Mouse (Mus musculus) embryo, embryonic 11.5 days (tissue): ENCODE data around the gene Zfp385a.
A peak's percentile ranks its signal among the peaks of the same experiment; 100 is the strongest.

Source experiments
- DNase-seq: peaks from one replicate; pipeline ENCODE4 v3.0.0-alpha.2; 2012; ENCODE audit warnings: low read depth, low spot score

Gene Zfp385a

DNA sequence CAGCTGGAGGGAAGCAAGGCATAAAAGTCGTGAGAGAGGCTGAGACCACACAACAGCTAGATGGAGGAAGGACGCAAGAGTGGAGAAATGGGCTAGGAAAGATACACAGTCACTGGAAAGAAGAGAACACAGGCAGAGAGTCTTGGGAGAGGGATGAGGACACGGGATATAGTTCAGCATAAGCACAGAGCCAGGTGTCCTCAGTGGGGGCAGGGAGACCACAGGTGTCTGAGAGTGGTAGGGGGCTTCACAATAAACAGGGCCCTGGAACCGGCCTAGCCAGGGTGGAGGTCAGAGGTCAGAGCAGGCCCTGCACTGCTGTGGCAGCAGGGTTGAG lies 1.1 kb downstream of the Zfp385a start:
- no peak for DNase-seq

DNA sequence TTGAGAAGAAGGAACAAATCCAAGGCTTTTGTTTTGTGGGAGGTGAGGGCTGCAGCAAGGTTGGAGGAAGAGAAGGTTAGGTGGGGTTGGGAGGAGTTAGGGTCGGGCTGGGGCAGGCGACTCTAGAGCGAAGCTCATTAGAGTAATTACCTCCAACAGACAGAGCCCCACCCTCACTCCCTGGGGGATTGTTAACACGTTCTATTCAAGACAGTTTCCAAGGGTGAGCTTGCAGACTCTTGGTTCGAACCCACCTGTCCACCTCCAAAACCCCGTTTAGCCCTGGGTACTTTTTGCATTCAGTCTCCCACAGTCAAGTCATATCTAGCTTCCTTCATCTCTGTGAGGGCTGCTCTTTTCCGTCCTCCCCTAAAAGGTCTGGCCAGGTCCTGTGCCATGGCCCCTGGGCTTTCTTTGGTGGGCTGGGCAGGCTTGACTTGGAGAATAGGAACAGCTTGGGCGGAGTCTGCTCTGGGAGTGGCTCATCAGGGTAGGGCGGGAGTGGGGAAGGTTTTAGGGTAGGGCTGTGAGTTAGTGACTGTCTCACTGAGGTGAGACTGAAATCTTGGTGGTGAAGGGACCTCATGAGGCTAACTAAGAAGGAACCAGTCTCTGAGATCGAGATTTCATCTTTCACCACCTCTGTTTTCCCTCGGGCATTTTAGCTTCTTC lies 2.8 kb downstream of the Zfp385a start:
- no peak for DNase-seq

DNA sequence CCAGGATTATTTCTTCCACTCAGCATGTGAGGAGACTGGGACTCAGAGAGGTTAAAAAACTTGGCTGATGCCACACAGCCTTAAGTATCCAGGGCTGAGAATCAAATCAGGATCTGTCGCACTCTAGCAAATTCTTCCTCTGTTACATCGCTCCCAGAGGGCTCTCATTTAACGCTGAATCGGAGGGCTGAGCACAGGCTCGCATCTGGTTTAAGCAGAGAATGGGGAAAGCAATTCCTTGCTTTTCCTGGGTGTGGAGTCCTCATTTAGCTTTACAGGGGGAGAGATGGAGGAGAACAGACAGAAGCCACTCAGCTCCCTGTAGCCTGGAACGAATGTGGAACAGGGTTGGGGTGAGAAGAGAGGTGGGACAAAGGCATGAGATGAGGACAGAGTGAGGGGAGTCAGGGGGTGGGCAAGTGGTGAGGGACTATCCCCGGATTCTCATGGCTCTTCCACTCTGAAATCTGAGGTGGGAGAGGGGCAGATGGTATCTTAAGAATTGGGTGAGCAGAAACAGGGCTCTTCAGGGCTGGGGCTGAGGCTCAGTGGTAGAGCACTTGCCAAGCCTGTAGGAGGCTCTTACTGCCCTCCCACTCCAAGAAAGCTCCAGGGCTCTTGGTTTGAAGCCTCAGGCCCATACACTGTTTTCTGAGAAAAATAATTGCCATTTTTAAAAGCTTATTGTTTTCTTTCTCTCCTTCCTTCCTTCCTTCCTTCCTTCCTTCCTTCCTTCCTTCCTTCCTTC lies 4.2 kb downstream of the Zfp385a start:
- no peak for DNase-seq

DNA sequence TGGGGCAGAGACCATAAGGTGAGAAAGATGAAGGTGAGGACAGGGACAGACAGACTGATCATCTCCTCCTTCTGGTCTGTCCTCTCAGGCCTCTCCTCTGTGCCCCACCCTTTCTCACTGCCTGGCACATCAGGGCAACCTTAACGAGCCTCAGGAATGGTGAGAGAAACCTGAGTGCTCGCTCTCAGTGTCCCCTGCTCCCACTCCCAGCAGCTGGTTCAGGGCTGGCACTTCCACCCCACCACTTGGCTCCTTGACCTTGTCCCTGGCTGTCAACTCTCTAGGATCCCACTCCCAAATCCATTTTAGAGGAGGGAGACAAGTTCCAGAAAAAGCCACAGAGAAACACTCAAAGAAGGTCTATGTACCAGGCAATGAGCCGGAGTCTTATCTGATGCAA lies 4.9 kb downstream of the Zfp385a start:
- no peak for DNase-seq

DNA sequence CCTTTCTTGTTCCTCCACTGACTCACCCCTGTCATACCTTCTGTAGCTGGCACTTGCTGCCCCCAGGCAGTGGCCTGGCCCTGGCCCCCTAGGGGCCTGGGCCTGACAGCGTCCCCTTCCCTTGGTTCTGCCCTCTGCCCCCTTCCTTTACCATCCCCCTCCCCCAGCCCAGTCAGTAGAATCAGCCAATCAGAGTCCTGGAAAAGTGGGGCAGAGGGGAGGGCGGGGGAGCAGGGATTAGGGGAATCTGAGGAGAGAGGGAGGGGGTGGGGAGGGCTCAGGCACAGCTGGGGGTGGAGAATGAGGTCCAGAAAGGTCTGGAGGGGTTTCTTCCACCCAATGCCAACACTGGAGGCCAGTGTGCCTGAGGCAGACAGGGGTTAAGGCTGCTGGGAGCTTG lies 5.7 kb downstream of the Zfp385a start:
- DNase-seq: no peak

DNA sequence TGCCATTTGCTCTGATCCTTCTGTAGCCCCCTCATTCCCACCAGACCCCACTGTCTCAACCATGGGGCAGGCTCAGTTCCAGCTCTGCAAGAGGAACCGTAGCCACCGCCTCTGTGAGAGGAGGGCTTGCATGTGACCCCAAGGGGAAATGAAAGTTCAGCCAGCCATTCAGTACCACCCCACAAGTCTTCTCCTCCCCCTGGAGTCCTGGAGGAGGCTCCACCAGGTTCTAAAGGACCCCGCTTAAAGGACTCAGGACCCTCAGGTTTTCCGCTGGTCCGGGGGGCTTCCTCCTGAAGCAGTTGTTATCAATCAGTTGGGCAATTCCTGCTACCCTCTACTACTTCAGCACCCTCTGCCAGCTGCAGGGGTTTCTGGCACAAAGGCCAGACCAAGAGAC lies 6.2 kb downstream of the Zfp385a start:
- DNase-seq: no peak

DNA sequence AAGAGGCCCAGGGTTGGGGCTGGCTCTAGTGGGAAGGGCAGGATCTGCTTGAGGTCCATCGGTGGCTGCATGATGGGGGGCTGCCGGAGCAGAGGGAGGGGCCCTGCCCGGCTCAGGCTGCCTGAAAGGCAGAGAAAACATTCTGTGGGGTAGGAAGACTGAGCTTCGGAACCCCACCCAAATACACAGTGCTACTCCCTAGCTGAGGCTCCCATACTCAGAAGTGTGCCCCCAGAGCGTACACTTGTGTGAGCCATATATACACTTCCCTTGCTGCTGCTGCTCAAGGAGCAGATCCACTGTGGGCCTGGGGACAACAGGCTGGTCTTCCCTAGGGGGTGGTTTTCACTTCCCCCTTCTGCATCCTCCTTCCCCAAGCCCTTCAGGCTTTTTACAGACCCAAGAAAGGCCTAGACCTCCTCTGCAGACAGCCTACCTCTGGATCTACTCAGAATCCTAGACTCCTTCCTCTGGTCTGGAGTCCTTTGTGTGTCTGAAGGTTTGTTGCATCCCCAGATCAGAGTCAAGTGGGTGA lies 6.7 kb downstream of the Zfp385a start:
- no peak for DNase-seq

DNA sequence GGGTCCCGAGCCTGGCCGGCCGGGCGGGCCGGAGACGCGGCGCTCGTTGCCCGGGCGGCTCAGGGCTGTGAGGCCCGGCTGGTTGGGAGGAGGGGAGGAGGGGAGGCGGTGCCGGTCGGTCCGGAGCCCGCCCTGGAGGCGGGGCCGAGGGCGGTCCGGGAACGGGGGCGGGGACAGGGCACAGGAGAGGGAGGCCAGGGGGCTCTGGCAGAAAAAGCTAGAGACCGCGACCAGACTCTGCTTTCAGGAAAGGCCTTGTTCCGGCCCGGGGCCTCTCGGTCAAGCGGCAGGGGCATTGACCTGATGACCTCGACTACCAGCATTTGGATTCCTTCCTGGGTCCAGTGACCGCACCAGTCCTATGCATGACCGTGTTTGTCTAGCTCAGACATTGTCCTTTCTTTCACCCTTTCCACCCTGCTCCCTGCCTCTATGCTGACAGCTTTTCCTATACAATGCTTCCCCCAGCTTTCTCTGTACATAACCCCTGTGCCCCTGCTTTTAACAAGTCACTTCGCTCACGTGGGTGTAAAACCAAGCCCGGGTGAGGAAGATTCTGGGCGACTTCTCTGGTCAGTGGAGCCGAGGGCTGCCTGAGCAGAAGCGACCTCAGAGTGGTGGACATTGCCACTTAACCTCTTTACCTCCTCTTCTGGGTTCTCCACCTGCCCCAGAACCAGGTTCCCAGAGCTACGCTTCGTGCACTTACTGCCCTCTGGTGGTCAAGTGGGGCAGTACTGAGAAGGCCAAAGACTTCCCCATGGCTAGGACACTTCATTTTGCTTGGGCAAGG lies 16.2 kb downstream of the Zfp385a start:
- peak; percentile 81 for DNase-seq

DNA sequence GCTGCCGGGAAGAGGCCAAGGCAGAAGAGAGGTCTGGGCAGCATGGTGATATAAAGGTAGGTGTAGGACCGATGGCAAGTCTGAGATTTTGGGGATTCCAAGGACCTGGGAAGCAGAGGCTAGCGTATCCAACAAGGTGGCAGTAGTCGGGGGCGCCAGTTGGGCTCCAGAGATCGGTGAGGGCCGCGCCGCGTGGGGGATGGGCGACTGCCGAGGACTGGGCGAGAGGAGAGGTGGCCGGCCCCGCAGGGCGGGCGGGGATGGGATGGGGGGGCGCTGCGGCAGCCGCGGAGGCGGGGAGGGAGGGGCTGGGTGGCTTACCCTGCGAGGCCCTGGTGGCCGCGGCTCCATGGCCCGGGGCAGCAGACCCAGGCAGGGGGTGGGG lies 16.8 kb downstream of the Zfp385a start:
- no peak for DNase-seq

DNA sequence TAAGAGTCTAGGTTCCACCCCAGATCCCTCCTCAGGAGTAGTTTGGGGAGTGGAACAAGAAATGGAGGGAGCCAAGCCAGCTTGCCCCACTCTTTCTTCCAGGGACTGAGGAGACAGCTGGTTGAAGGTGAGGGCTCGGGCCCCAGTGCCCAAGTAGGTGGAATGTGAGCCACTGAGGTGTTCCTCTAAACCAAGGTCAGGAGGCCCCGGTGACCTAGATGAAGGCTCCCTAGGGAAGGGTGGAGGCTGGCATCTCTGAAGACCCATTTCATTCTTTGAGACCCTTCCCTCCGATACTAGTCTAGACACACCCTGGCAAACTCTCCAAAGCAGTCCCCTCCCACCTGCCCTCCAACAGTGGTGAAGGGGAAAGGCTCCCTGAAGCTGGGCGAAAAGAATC lies 17.5 kb downstream of the Zfp385a start:
- no peak for DNase-seq

DNA sequence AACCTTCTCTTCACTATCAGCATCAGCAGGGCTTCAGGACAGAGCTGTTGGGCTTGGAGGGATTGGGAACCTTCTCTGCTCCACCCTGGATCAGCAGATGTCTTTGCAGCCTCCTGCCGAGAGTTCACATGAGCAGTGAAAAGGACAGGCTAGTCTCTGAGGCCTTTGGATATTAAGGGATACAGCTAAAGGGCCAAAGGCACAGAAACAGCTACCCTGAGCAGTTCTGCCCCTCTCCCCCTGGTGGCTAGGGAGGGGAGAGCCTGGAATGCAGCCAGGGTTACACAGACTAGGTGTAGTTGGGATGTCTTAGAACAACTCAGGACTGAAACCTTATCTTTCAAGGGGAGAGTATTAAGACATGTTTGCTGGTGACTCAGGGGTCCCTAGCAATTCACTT lies 18.8 kb downstream of the Zfp385a start:
- DNase-seq: no peak

DNA sequence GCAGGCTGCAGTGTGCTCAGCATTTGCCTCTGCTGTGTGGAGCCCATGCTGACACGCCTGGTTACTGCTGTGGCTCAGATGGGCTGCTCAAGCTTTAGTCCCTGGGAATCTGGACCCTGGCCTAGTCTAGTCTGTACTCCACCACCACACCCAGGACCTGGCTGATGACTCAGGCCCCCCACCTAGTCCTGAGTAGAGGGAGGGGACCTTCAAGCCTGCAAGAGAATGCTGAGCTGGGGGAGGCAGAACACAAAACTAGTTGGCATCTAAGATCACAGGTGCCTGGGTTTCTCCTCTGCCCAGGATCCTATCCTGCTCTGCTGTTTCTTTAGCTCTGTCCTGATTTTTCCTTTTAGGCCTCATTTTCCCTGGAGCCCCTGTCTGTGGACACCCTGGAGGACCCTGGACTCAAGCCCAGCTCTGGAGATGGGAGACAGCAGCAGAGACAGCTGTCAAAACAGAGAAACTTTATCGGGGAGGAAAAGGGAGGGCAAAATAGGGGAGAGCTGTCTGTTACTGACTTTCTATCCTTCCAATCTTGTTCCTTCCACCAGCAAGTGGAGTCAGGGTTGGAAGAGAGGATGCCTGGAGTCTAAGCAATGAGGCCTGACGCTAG lies 21.6 kb downstream of the Zfp385a start:
- DNase-seq: no peak

DNA sequence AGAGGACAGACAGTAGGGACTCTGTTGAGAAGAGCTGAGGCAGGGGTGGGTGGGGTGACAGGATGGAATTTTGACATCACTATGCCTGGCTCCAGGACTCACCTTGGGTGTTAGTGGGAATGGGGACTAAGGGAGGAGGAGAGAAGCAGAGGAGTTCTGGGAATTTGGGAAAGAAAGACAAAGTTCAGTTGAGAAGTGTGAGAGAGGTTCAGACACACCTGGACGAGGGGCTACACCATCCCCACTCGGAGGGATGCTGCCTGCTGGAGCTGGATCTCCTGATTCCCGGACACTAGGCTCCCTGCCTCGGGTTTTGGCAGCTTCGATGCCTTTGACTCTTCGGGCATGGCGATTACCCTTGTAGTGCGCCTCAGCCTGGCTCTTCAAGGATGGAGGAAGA lies 22.2 kb downstream of the Zfp385a start:
- no peak for DNase-seq

DNA sequence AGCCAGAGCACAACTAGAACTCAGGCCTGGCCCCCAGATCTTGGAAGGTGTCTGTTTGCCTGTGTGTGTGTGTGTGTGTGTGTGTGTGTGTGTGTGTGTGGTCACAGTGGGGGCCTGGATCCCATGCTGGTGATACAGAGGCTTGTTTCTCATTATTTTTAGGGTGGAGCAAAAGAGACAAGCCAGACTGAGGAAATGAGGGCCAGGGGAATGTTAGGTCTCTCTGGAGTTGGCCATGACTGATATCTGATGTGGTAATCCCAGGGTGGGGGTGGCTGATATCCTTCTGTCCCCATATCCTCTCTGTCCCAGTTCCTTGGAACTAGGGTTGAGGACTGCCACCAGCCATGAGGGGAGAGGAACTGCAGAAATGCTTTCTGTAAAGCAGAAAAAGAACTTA lies 22.8 kb downstream of the Zfp385a start:
- no peak for DNase-seq

DNA sequence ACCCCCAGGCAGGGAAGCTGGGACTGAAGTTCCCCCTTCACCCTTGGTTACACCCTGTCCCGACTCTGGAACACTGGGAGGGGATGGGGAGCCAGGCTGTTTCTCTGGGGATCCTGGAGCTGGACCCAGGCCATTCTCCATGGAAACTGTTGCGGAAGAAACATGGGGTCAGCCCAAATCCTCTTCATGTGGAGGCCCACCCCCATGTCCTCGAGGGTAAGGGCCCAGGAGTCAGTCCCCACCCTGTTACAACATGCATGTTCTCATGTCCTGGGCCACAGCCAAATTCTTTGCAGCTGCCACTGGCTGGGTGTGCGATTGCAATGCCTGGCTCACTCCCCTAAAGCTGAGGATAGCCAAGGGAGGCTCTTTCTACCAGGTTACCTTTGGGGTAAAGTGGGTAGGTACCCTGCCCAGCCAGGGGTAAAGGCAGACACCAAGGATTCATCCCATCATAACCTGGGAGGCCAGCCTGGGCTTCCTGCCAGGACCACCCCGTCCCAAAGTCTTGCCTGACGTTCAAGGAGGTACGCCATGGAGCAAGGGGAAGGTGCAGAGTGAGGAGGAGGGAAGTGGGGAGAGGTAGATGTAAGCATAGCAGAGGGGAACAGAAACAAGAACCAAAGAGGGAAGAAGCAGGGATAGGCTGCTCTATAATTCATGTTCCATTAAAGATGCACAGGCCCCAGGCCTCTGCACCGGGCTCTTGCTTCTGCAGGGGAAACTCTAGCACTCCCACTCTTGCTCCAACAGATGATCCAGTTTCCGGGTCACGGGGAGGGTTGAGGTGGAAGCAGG lies 23.7 kb downstream of the Zfp385a start:
- no peak for DNase-seq

DNA sequence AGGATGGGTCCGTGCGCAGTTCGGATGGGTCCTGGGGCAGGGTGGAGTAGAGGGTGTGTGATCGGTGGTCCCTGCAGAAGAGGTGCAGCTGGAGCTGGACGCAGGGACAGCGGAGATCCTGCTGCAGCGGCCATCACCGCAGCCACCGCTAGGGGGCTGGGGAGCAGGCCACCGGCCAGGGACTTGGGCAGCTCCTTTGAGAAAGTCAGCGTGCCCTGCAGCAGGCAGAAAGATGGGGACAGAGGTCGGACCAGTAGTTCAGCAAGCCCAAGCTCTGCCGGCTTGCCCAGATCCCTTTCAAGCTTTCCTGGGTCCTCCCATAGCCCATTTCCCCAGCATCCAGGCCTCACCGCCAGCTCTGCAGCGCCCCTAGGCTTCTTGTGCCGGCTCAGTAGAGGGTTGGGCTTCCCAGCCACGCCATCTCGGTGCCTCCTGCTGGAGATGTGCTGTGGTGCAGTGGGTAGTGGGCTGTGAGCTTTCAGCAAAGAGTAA lies 24.8 kb downstream of the Zfp385a start:
- no peak for DNase-seq

DNA sequence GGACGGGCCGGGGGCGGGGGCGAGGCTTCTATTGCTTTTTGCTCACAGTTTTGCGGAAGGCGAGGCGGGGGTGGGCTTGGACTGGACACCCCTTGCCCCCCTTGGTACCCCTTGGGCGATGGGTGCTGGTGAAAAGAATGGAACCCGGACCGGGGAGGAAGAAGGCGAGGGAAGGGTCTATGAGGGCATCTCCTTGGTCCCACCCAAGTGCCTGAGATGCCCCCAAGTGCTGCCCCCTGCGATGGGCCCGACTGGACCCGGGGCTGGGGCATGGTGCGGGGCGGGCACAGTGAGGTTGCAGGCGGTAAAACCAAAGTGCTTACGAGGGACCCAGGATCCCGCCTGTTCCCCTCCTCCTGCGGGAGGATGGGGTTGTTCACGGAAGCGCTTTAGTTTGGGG lies 25.7 kb downstream of the Zfp385a start:
- DNase-seq: no peak

DNA sequence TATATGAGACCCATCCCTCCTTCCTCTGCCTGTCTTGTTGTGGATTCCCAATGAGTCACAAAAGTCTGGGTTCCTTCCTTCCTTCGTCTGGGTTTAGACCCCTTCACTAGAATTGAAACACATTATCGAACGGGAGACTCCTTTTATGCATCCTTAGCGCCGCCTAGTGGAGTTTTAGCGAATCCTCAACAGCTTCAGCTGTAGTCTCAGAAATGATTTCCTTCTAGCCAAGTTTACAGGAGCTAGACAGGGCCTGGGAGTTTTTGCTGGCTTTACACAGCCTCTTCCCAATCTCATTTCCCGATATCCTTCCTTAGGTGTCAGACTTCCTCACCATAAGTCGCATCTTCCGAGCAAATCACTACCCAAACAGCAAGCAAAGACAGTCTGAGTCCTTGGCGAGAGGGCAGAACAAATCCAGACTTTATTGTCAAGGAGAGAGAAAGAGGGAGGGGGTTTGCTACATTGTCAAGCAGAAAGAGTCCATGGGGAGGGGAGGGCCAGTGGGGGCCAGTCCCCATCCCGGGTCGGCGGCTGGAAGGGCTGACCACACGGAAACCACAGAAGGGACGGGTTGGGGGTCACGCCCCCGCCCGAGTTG lies 26.3 kb downstream of the Zfp385a start:
- DNase-seq: no peak

DNA sequence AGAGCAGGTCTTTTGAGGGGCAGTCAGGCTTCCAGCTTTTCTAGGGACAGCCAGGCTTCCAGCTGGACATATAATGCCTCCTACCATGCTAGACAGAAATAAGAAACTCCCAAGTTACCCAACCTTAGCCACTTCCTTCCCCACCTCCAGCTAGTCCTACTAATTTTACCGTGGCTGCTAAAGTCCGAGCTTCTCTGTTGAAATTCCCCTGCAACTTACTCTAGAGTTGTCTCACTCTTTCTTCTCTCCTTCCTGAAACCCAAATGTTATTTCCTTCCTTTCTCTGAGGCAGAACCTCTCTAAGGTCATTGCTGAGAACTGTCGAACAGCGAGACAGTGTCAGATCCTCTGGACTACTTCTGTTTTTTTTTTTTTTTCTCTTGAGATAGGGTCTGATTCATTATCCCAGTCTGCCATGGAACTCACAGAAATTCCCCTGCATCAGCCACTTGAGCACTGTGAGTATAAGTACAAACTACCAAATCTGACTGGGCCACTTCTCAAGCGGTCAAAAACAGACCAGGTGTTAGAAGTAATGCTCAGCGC lies 29.5 kb downstream of the Zfp385a start, which contains the start of gene Gpr84:
Gene Gpr84 (minus strand): TSS at position 248 of the 546 bp plus-strand sequence.
- no peak for DNase-seq

DNA sequence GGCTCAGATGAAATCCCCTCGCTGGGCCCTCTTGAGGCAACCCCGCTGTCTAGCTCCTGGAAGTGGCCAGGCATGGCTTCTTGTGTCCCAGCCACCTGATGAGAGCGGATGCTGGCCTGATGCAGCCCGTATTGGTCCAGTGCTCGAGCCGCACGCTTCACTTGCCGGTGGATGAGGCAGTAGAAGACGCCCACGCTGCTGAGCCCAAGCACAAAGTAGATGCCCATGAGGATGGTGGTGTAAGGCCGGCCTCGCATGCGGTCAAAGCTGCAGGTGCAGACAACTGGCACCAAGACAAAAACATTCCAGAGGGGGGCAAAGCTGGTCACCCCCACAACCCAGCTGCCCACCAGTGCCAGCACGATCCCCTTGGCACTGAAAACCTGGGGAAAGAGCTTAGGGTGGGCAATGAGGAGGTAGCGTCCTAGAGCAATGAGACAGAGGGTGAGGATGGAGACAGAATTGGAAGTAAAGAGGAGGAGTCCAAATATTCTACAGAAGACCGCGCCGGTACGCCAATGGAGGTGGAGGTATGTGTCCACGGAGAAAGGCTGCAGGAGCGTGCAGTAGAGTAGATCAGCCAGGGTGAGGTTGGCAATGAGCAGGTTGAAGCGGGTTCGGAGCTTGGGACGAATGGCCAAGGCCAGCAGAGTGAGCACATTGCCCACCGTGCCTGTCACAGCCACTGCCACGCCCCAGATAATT lies 30.9 kb downstream of the Zfp385a start:
- no peak for DNase-seq
